Mouse (Mus musculus): ENCODE measurements around the gene Hmga2. TPM values are rescaled to one million over a fixed set of nuclear protein-coding genes. Genes with fewer than 3 reads are reported as not detected.

Gene Hmga2
- not detected for total RNA-seq (2021)

- DNase-seq = peak; percentile 12 to 43
- intact Hi-C loops (cut with DNase I) = loop anchor here (5.0 kb wide), 2 partner anchors 76 to 99 kb away; no protein-coding TSS in a partner anchor
These were observed at the start of gene Hmga2 for GRCm38 (mm10) chr10:120475601-120476515. Gene Hmga2, minus strand, starts transcription at chr10:120476469.

DNA sequence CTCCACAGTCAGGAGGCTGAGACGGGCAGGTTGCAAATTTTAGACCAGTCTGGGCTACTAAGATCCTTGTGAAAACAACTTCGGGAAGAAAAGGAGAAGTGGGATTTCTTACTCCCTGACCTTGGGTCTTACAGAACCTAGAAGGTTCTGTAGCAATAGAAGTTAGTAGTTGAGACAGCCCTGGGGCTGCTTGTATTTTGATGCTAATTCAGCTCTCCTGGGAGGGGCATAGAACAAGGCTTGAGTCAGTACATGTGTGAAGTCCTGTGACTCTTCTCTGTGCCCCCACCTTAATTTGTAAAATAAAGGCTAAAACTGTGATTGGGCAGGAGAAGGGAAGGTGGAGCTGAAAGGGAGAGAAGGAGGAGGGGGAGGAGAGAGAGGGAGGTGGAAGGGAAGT, 46.7 kb upstream of the Hmga2 start:
- intact Hi-C loops (cut with DNase I) = no loop called here
- DNase-seq = no peak

- no peak for DNase-seq
- intact Hi-C loops (cut with DNase I) = no loop called here
These were observed 45.8 kb upstream of the Hmga2 start for GRCm38 (mm10) chr10:120521912-120522575.

- DNase-seq = no peak
- intact Hi-C loops (cut with DNase I) = no loop called here
These were observed 40.0 kb upstream of the Hmga2 start for GRCm38 (mm10) chr10:120516311-120516710.

DNA sequence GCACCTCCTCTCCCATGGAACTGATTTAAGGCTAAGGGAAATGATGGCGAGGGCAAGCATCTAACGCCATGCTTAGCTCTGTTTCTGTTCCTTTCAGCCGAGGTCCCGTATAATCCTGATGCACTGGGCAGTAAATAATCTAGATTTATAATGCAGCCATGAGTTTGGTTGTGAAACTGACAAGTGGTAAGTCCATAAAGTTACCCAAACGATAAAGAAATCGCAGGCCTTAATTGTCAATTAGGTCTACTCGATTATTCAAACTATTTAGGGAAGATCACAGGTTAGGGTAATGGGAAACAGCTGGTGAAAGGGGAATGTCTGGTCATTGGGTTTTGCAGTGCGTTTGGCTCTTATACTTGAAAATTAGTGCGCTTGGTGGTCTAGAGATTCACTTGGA, 37.5 kb upstream of the Hmga2 start:
- intact Hi-C loops (cut with DNase I) = no loop called here

GRCm38 (mm10) chr10:120512946-120513345, 36.7 kb upstream of the Hmga2 start:
- intact Hi-C loops (cut with DNase I) = no loop called here
- DNase-seq = no peak

More for the DNA sequence above, 37.5 kb upstream of the Hmga2 start:
- no peak for DNase-seq

DNA sequence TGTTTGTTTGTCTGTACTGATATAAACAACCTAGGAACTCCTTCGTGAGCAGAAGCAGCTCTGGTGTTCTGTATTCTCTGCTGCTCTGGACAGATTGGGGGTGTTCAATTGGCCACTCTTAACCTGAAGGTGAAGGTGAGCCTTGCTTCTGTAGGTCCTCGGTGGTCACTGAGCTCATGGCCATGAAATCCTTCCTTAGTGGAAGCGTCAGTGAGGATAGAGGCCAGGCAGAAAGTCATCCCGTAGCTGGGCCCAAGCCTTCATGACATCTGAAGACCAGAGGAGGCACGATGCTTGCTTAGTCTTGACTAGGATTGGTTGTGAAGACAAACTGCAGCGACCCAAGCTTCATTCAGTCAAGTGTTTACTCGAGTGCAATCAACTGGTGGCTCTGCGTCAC, 35.9 kb upstream of the Hmga2 start:
- intact Hi-C loops (cut with DNase I) = no loop called here
- DNase-seq = no peak

DNA sequence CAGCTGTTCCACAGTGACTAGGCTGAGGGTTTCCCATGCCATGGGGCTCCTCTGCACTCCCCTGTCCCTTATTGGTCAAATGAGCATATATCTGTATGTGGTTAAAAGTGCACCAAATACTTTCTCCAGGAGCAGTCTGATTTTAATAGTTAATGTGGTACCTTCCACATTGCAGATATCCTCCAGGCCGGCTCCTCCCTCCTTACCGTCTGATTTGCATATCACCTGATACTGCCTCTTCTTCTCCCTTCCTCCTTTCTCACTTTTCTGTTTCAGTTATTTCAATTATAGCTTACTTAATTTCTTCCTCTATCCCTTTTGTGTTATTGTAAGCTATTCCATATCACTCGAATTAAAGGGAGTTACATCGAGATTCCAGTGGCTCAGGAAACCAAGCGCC, 27.7 kb upstream of the Hmga2 start:
- intact Hi-C loops (cut with DNase I) = no loop called here

DNA sequence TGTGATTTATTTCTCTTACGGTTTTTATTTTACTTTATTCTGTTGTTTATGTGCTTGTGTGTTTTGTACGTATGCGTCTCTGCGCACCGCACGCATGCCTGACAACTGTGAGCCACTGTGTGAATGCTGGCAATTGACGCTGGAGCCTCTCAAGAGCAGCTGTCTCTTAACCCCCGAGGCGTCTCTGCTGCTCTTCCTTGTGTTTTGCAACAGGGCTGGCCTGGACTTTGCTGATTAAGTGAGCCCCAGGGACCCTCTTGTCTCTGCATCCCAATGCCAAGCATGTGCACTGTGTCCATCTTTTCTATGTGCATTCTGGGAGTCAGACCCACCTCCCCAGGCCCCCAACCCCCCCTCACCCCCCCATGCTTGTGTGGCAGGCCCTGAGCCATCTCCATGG, 24.5 kb upstream of the Hmga2 start:
- intact Hi-C loops (cut with DNase I) = no loop called here

More for the DNA sequence above, 27.7 kb upstream of the Hmga2 start:
- DNase-seq = no peak

GRCm38 (mm10) chr10:120498086-120498485, 21.8 kb upstream of the Hmga2 start:
- intact Hi-C loops (cut with DNase I) = no loop called here

More for the DNA sequence above, 24.5 kb upstream of the Hmga2 start:
- DNase-seq = no peak

DNA sequence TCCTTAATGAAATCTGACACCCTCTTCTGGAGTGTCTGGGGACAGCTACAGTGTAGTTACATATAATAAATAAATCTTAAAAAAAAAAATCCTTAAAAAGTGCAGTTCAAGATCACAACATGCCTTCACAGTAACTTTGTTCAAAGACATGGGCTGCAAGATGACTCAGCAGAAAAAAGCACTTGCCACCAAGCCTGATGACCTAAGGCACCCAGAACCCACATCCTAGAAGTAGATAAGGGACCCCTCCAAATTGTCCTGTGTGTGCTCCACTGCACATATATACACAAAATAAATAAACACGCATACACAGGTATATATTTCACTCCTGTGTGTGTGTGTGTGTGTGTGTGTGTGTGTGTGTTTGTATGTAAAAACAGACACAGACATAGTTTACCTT, 18.4 kb upstream of the Hmga2 start:
- intact Hi-C loops (cut with DNase I) = no loop called here
- DNase-seq = no peak

More at GRCm38 (mm10) chr10:120498086-120498485, 21.8 kb upstream of the Hmga2 start:
- DNase-seq = no peak

GRCm38 (mm10) chr10:120491477-120491876, 15.2 kb upstream of the Hmga2 start:
- no peak for DNase-seq
- intact Hi-C loops (cut with DNase I) = no loop called here

DNA sequence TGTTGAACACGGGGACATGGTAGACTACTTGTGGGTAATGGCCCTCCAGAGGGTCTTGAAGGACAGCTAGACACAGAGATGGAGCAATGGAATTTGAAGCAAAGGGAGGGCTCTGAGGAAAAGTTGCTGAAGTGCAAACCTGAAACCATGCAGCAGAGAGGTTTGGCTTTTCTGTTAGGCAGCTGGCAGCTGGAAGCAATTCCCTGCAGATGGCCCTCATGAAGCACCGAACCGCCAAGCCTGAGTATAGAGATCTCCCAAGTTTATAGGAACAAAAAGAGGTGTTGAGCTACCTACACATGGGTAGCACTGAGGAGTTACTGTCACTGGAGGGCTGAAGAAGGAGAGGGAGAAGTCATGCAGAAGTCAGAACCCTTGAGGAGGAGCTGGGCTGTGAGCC, 13.3 kb upstream of the Hmga2 start:
- no peak for DNase-seq
- intact Hi-C loops (cut with DNase I) = no loop called here

DNA sequence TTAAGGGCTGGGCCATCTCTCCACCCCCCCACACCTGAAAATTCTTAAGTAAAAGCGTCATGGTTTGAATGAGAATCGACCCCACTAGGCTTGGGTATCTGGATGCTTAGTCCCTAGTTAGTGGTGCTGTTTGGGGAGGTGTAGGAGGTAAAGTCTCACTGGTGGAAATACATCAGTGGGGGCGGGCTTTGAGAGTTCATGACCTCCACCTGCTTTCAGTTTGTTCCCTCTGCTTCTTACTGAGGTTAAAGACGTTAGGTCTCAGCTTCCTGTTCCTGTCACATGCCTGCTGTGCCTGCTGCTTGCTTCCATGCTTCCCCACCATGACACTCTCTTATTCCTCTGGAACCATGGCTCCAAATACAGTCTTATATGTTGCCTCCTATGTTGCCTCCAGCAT, 12.3 kb upstream of the Hmga2 start:
- intact Hi-C loops (cut with DNase I) = no loop called here
- no peak for DNase-seq

DNA sequence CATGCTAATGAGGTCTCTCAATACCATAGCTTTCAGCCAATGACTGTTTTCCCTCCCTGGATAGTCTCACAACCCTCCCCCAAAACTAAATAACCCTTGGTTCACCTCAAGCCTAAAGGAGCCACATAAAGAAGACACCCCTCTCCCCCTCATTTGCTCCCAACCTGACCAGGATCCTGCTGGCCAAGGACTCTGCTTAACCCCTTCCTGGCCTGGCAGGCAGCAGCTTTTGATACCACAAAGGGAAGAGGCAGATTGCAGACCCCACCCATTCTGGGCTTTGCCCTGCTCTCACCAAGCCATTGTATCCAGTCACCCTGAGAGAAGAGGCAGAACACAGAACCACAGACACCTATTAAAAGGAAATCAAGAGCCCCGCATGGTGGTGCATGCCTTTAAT, 11.6 kb upstream of the Hmga2 start:
- DNase-seq = no peak
- intact Hi-C loops (cut with DNase I) = no loop called here

DNA sequence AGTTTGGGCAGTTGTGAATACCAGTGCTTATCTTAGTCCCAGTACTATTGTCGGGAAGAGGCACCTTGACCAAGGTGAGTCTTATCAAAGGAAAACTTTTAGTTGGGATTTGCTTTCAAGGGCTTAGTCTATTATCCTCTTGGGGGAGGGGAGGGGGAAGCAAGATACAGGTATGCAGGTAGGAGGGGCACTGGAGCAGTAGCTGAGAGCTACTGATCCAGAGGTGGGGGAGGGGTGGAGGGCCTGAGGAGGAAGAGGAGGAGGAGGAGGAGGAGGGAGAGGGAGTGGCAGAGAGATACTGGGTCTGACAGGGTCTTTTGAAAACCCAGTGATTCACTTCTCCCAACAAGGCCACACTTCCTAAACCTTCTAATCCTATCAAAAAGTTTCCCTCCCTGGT, 9.2 kb upstream of the Hmga2 start:
- DNase-seq = no peak
- intact Hi-C loops (cut with DNase I) = no loop called here

DNA sequence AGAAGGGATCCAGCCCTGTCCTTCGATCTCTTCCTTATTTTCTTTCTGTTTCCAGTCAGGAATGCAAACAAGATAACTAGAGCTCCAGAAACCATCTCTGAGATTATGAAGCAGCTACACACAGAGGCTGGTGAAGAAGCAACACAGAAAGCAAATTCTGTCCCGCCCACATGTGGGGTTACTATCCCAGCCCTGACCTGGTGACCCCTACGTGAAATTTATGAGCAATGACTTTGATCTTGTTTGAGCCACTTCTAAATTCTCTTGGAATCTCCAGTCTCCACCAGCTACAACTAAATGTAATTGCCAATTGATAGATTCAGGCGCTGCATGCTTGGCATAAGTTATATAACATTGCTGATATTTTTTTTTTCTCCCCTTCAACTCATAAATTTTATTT, 7.9 kb upstream of the Hmga2 start:
- intact Hi-C loops (cut with DNase I) = no loop called here

DNA sequence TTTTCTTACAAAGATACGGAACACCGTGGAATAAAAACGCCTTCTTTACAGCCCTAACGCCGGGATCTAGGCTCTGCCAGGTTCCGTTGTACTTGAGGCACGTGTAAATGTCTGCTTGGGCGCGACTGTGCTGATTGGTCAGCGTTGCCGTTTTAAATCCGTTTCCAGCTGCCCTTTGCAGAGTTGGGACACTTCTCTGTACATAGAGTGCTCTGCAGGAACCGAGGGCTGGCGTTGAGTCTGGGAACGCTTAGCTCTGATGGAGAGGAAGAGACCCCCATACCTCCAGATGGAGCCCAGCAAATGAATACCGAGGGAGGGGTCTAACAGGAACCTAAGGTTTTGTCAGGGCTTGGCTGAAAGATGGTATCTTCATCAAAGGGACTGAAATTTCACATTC, 1.9 kb upstream of the Hmga2 start:
- peak; percentile 8 to 9 for DNase-seq
- intact Hi-C loops (cut with DNase I) = loop anchor here (5.0 kb wide), 2 partner anchors 74 to 101 kb away; no protein-coding TSS in a partner anchor

More for the DNA sequence above, 7.9 kb upstream of the Hmga2 start:
- no peak for DNase-seq

DNA sequence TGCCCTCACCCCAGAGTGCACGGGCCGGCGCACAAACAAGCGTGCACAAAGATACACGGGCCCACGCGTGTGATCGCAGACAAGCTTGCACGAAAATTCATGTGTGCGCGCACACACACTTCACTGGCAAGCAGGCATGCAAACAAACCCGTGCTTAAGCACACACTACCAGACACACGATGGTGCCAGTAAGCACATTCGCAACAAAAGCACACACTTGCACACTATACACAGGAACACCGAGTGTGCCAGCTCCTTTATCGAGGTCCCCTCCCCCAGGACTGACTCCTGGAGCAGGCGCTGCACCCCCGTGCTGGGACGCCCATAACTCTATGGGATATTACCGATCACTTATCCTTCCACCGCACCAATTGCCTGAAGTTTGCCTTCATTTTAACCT, 1.2 kb upstream of the Hmga2 start:
- intact Hi-C loops (cut with DNase I) = loop anchor here (5.0 kb wide), 2 partner anchors 75 to 100 kb away; no protein-coding TSS in a partner anchor
- DNase-seq = peak; percentile 2 to 15

DNA sequence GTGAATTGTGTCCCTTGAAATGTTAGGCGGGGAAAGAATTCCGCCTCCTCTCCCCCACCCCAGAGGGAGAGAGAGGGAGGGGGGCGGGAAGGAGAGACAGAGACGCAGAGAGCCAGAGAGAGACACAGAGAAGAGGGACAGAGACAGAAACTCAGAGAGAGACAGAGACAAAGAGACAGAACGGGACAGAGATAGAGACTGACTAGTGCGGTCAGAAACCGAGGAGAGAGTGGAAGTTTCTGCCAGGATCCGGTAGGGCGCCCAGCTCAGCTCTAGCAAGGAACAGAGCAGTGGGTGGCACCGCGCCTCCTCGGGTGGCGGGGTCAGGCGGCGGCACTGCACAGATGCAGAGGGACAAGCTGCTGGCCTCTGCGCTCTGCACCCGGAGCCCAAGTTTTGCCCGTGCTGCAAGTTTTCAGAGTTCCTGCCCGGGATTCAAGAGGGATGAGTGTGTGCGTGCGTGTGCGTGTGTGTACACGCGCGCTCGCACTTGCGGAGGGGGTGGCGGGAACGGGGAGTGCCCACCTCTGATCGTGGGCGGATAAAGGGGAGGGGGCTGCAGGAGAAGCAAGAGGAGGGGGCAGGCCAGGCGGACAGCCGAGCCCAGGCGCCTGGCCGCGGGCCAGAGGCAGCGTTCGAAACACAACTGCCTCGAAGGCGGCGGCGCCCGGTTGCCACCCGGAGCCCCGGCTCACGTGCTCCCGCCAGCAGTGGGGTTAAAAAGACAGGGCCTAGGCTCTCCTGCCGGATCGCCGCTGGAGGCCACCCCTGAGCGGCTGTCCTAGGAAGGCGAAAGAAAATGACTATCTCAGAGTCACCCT, 457 bp upstream of the Hmga2 start:
- intact Hi-C loops (cut with DNase I) = loop anchor here (5.0 kb wide), 2 partner anchors 76 to 99 kb away; no protein-coding TSS in a partner anchor
- DNase-seq = peak; percentile 11 to 29
